Mouse (Mus musculus): Measurements from ENCODE around the gene Srpk2. TPM values are rescaled to one million over a fixed set of nuclear protein-coding genes. Genes with fewer than 3 reads are reported as not detected.
"Not testable (repeated sequence)": the region's sequence is repeated elsewhere in the genome, so short reads cannot be mapped to it uniquely, and the experiment has no call there.

Srpk2 gene
- total RNA-seq, 1 experiment from 2014 or later = 48.5 TPM

DNA sequence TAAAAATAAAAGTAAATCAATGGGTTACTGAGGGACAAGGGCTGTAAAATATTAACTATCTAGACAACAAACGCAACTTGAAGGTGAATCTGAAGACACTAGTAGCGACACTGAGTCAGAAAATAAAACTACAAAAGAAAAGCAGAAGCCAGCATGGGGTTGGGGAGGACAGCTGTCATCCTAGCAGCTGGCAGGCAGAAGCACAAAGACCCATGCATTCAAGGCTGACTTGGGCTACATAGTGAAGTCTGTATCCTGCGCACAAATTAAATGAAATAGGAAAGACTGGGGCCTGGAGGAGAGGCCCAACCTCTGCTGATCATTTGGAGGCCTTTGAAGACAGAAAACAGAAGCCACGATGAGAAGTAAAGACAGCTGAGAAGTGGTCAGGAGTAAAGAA, 106.6 kb downstream of the Srpk2 start:
- no peak for ATAC-seq (replicated peaks; ENCODE audit: low read depth, poor library complexity, severe bottlenecking)

- 0 out of 2 replicates have a peak, but pooled peaks have one; percentile 11 for ATAC-seq (replicated peaks; ENCODE audit: low read depth, poor library complexity, severe bottlenecking)
Measured at GRCm38 (mm10) chr5:23576336-23577094, 107.9 kb downstream of the Srpk2 start.

GRCm38 (mm10) chr5:23573942-23574341, 110.5 kb downstream of the Srpk2 start:
- ATAC-seq (replicated peaks; ENCODE audit: low read depth, poor library complexity, severe bottlenecking) = no peak

GRCm38 (mm10) chr5:23568188-23568587, 116.2 kb downstream of the Srpk2 start:
- ATAC-seq (replicated peaks; ENCODE audit: low read depth, poor library complexity, severe bottlenecking) = no peak

- ATAC-seq (replicated peaks; ENCODE audit: low read depth, poor library complexity, severe bottlenecking) = no peak
Measured at GRCm38 (mm10) chr5:23566382-23566781, 118.0 kb downstream of the Srpk2 start.

DNA sequence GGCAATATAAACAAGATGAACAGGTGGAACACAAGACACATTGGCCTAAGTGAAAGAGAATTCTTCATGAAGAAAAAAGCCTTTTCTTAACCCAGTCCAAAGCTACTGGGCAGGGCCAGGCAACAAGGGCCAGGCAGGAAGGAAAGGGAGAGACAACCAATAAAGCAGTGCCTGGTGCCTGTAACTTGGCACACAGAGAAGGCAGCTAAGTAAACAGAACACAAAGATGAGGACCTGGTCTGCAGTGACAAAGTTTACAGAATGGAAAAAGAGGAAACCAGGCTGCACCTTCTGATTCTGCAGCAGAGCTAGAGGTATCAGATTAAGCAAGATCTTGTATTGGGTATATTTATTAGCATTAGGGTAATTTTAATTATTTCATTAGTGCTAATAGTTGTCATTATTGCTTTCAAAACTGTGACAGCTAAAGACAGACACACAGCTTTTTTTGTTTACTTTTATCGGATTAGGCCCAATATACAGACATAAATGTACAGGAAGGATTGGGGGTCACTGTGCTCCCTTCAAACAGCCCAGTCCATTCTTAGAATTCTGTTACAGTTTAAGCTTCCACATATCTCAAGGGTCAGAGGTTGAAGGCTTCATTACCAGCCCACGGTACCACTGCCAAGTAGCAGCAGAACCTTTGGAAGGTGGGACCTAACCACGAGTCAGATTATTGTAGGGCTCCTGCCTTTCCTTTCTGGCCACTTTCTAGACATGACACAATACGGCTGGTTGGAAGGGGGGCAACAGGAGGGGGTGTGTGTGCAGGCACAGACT, 121.9 kb downstream of the Srpk2 start:
- ATAC-seq (replicated peaks; ENCODE audit: low read depth, poor library complexity, severe bottlenecking) = no peak

- no peak for ATAC-seq (replicated peaks; ENCODE audit: low read depth, poor library complexity, severe bottlenecking)
Measured at GRCm38 (mm10) chr5:23561227-23561626, 123.2 kb downstream of the Srpk2 start.

- ATAC-seq (replicated peaks; ENCODE audit: low read depth, poor library complexity, severe bottlenecking) = no peak
Measured at GRCm38 (mm10) chr5:23560171-23560570, 124.2 kb downstream of the Srpk2 start.

DNA sequence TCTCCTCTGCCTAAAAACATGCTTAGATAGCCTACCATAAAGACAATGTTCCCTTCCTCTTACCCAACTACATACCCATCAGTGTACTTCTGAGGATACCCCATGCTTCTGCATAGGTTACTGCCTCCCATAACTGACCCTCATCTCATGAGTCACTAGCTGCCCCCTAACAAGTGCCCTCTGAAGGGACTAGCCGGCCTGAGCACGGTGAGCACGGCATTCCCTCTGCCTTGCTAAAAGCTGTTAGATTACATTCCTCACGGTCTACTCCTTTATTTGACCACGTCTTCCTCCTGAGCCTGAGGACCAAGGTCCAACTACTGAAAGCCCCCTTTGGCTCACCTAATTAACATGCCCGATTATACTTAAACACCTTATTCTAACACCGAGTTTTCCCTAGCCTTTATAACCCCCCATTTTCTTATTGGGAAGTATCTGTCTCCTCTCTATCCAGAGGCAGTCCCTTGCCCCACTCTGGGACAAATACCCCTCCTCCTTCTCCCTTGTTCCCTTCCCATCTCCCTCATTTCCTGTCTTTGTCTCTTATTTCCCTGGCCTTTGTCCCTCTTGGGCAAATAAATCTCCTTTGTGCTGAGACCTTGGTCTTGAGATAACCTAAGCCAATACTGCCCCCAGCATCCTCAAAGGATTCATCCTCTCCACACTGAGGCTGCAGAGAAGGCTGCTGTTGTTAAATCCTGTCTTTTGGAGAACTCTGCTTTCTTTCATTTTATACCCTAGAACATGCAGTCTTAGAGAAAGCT, 128.2 kb downstream of the Srpk2 start:
- no peak for ATAC-seq (replicated peaks; ENCODE audit: low read depth, poor library complexity, severe bottlenecking)

- ATAC-seq (replicated peaks; ENCODE audit: low read depth, poor library complexity, severe bottlenecking) = not testable (repeated sequence)
Measured at GRCm38 (mm10) chr5:23553338-23553737, 131.1 kb downstream of the Srpk2 start.

GRCm38 (mm10) chr5:23551687-23552086, 132.7 kb downstream of the Srpk2 start:
- ATAC-seq (replicated peaks; ENCODE audit: low read depth, poor library complexity, severe bottlenecking) = no peak

GRCm38 (mm10) chr5:23535692-23536091, 148.7 kb downstream of the Srpk2 start:
- no peak for ATAC-seq (replicated peaks; ENCODE audit: low read depth, poor library complexity, severe bottlenecking)

DNA sequence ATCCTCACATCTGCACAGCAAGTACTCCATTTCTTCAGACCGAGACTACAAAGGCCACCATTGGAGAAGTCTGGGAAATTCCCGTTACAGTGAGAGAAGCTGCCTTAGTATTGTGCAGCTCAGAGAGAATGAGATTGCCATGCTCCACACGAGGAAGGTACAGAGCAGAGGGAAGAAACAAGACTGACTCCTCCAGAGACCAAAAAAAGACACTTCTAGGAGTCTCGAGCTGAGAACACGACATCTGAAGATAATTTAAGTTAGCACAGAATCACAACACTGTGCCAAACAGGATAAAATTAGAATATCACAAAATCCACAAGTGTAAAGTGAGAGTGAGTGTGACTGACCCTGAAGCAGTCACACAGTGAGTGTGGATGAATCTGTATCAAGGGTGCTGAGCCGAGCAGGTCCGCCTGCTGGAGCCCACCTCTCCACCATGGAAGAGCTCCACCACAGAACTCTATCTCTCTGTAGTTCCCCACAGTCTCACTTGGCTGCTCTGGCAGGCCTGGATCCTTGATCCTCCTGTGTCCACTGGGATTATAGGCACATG, 152.8 kb downstream of the Srpk2 start:
- ATAC-seq (replicated peaks; ENCODE audit: low read depth, poor library complexity, severe bottlenecking) = no peak

GRCm38 (mm10) chr5:23531100-23531499, 153.3 kb downstream of the Srpk2 start:
- no peak for ATAC-seq (replicated peaks; ENCODE audit: low read depth, poor library complexity, severe bottlenecking)

GRCm38 (mm10) chr5:23524621-23525020, 159.8 kb downstream of the Srpk2 start:
- no peak for ATAC-seq (replicated peaks; ENCODE audit: low read depth, poor library complexity, severe bottlenecking)

- no peak for ATAC-seq (replicated peaks; ENCODE audit: low read depth, poor library complexity, severe bottlenecking)
Measured at GRCm38 (mm10) chr5:23523936-23524335, 160.5 kb downstream of the Srpk2 start.

DNA sequence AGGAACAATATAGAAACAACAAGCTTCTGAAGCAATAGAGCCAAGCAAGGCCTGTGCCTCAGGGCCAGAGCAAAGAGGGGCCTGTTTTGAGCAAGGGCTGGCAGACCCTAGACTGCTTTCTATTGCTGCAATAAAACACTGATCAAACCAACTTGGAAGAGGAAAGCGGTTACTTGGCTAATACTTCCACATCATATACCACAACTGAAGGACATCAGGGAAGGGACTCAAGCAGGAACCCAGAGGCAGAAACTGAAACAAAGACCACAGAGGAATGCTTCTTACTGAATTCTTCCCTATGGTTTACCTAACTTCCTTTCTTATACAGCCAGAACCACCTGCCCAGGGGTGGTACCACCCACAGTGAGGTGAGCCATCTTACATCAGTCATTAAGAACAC, 162.8 kb downstream of the Srpk2 start:
- ATAC-seq (replicated peaks; ENCODE audit: low read depth, poor library complexity, severe bottlenecking) = peak; percentile 33

- ATAC-seq (replicated peaks; ENCODE audit: low read depth, poor library complexity, severe bottlenecking) = no peak
Measured at GRCm38 (mm10) chr5:23519679-23520078, 164.7 kb downstream of the Srpk2 start.

GRCm38 (mm10) chr5:23518673-23519072, 165.7 kb downstream of the Srpk2 start:
- ATAC-seq (replicated peaks; ENCODE audit: low read depth, poor library complexity, severe bottlenecking) = peak; percentile 73

DNA sequence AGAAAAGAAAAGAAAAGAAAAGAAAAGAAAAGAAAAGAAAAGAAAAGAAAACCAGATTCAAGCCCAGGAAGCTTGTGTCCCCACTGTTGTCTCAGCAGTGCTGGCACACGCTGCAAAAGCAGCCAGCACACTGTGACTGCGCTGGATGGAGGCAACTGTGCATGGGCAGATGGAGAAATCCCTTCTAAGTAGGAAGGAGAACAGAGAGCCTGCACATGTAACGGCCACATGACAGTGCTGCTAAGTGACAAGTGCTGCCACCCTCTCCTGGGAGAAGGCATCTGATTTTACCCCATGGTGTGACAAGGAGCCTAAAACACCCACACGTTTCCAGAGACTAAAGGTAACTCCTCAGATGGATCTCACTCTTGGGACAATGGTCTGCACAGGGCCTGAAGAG, 166.6 kb downstream of the Srpk2 start:
- no peak for ATAC-seq (replicated peaks; ENCODE audit: low read depth, poor library complexity, severe bottlenecking)
